Mouse (Mus musculus) forebrain, postnatal 0 days (tissue): ENCODE data around the gene Cep104. TPM values are rescaled to one million over a fixed set of nuclear protein-coding genes. Genes with fewer than 3 reads are reported as not detected.
A peak's percentile ranks its signal among the peaks of the same experiment; 100 is the strongest.

Experiments used
- ATAC-seq: fragments of 200-750 bp; cut with Nextera tagmentation; 2 replicates; pipeline ENCODE4 v1.8.0; 2017; ENCODE audit warnings: mild to moderate bottlenecking, moderate library complexity
- DNase-seq: peaks from one replicate; pipeline ENCODE4 v3.0.0-alpha.2; 2015
- H3K27ac ChIP-seq: fragments of 300-500 bp; sonication (generic); 2 replicates; pipeline ENCODE4 v1.5.1; 2014; ENCODE audit warnings: low read depth, mild to moderate bottlenecking, antibody characterized with exemption, low read length, moderate library complexity, mixed read lengths
- H3K27me3 ChIP-seq: fragments of 300-500 bp; sonication (generic); 2 replicates; pipeline ENCODE4 v1.6.1; 2014; ENCODE audit warnings: mild to moderate bottlenecking, low read length, mixed read lengths; ENCODE audit not compliant: insufficient read depth
- H3K36me3 ChIP-seq: fragments of 300-500 bp; sonication (generic); 2 replicates; pipeline ENCODE4 v1.6.1; 2014; ENCODE audit warnings: mild to moderate bottlenecking, moderate library complexity; ENCODE audit not compliant: insufficient read depth
- H3K4me1 ChIP-seq: fragments of 300-500 bp; sonication (generic); 2 replicates; pipeline ENCODE4 v1.6.1; 2014; ENCODE audit warnings: antibody characterized with exemption; ENCODE audit not compliant: insufficient read depth
- H3K4me2 ChIP-seq: fragments of 300-500 bp; sonication (generic); 2 replicates; pipeline ENCODE4 v1.6.1; 2014; ENCODE audit warnings: low read depth, mild to moderate bottlenecking, moderate library complexity
- H3K4me3 ChIP-seq: fragments of 300-500 bp; sonication (generic); 2 replicates; pipeline ENCODE4 v1.5.1; 2014; ENCODE audit warnings: low read depth, low read length, mixed read lengths
- H3K9ac ChIP-seq: fragments of 300-500 bp; sonication (generic); 2 replicates; pipeline ENCODE4 v1.6.1; 2014; ENCODE audit warnings: mild to moderate bottlenecking
- H3K9me3 ChIP-seq: fragments of 300-500 bp; sonication (generic); 2 replicates; pipeline ENCODE4 v1.6.1; 2016; ENCODE audit warnings: low read length
- CTCF ChIP-seq: sonication (generic); IDR thresholded peaks from 2 replicates; pipeline ENCODE4 v1.5.1; 2016; ENCODE audit warnings: antibody characterized with exemption, control low read depth, low read depth
- WGBS: fragments of 180-500 bp; shearing (Covaris S2); extraction: QIAGEN DNeasy Blood & Tissue Kit; methylation state at CpG from one replicate; pipeline ENCODE4 v1.1.7; 2014; 5-methylcytosine and 5-hydroxymethylcytosine counted together
- polyA plus RNA-seq: library from polyadenylated mRNA; unstranded; fragments of >200 nt; fragmentation: Nextera tagmentation; extraction: Ambion mirVana; gene quantifications from 2 replicates; pipeline ENCODE4 v1.2.1, GENCODE M21; 2015
- total RNA-seq: library from RNA; depleted of rRNA; stranded (reverse); fragments of >200 nt; gene quantifications from 2 replicates; pipeline ENCODE4 v1.2.3, GENCODE M21; 2014

The Cep104 gene
- total and polyA plus RNA-seq, 2 experiments from 2014 or later: 9.9 to 10.5 TPM

DNA sequence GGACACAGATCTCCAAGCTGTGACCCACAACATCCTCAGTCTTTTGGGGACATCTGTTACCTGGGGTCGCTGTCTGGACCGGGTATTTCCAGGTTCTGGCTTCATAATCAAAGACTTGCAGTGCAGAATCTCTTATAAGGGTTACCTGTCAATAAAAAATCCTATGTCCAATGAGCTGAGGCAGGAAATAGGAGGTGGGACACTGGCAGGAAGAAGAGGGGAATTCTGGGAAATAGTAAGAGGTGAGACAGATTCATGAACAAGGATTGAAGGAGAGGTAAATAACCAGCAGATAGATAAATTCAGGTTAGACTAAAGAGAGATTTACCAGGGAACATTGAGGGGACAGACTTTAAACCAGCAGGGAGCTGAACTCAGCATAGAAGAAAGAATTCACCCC lies 24.6 kb upstream of the Cep104 start:
- ATAC-seq (no peak), DNase-seq (no peak)
- Histone ChIP-seq H3K4me1 (no peaks in the 10 kb centered on the region), H3K9ac (no peak overlapping the region), H3K4me3 (no peak overlapping the region), H3K4me2 (no peak overlapping the region), H3K27ac (no peak overlapping the region), H3K27me3 (no peaks in the 10 kb centered on the region), H3K36me3 (no peaks in the 10 kb centered on the region), H3K9me3 (no peaks in the 10 kb centered on the region)
- WGBS: 72% methylated on average over 2 of the region's 2 CpGs
- TF ChIP-seq CTCF: no peak

DNA sequence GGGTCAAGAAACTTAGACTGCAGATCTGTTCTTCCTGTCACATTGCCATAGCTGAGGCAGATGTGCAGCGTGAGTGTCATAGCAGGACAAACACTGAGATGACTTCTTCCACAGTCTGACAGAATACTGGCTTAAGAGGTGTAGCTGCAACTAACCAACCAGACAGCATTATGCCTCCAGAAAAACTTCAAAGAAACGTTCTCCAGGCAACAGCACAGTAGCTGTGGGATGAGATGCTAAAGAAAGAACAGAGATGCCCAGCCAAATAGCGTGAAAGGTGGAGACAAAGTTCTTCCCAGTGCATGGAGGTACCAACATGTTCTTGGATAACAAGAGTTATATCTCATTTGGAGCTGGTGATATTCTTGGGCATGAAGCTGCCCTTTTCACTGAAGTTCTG lies 23.8 kb upstream of the Cep104 start:
- no peak for TF ChIP-seq CTCF
- Histone ChIP-seq H3K9me3 (no peaks in the 10 kb centered on the region), H3K9ac (no peak overlapping the region), H3K4me3 (no peak overlapping the region), H3K36me3 (no peaks in the 10 kb centered on the region), H3K27ac (no peak overlapping the region), H3K4me2 (no peak overlapping the region), H3K4me1 (no peaks in the 10 kb centered on the region), H3K27me3 (no peaks in the 10 kb centered on the region)
- ATAC-seq: no peak
- DNase-seq: no peak
- 64% methylated on average over 3 of the region's 3 CpGs for WGBS

DNA sequence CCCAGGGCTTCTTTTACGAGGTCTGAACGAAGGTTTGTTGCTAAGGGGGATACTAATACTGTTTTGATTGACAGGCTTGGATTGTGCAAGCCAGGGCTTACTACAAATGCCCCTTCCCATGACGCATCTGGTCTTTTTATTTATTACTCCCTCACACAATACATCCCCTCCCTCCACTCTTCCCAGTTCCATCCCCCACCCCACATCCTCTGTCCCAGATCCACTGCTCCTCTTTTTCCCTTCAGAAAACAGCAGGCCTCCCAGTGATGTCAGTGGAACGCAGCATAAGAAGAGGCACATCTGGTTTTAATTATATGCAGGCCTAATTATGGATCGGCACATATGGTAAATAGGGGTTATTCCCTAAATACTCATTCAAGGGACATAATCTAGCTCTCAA lies 23.3 kb upstream of the Cep104 start:
- H3K4me2 ChIP-seq: no peak overlapping the region
- no peaks in the 10 kb centered on the region for H3K9me3 ChIP-seq
- no peak for ATAC-seq
- no peak for DNase-seq
- no peaks in the 10 kb centered on the region for H3K27me3 ChIP-seq
- no peaks in the 10 kb centered on the region for H3K4me1 ChIP-seq
- H3K27ac ChIP-seq: no peak overlapping the region
- H3K36me3 ChIP-seq: no peaks in the 10 kb centered on the region
- H3K9ac ChIP-seq: no peak overlapping the region
- no peak overlapping the region for H3K4me3 ChIP-seq
- TF ChIP-seq CTCF: no peak
- WGBS: 28% methylated on average over 5 of the region's 5 CpGs

DNA sequence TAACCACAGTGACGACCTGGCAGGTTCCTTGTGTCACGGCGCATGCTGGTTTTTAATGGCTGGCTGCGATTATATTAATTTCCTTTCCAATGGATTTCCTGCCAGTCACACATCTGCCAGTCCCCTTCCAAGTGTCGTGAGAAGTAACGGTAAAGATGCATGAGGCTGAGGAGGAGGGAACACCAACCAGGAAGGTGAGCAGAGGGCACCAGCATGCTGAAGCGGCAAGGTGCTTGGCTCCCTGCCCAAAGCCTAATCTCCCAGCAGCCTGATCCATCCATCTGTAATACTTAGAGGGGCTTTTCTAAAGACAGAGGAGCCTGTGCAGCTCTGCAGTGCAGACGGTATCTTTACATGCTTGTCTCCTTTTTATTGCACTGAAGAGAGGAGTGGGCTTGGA lies 19.3 kb upstream of the Cep104 start:
- no peak overlapping the region for H3K9ac ChIP-seq

DNA sequence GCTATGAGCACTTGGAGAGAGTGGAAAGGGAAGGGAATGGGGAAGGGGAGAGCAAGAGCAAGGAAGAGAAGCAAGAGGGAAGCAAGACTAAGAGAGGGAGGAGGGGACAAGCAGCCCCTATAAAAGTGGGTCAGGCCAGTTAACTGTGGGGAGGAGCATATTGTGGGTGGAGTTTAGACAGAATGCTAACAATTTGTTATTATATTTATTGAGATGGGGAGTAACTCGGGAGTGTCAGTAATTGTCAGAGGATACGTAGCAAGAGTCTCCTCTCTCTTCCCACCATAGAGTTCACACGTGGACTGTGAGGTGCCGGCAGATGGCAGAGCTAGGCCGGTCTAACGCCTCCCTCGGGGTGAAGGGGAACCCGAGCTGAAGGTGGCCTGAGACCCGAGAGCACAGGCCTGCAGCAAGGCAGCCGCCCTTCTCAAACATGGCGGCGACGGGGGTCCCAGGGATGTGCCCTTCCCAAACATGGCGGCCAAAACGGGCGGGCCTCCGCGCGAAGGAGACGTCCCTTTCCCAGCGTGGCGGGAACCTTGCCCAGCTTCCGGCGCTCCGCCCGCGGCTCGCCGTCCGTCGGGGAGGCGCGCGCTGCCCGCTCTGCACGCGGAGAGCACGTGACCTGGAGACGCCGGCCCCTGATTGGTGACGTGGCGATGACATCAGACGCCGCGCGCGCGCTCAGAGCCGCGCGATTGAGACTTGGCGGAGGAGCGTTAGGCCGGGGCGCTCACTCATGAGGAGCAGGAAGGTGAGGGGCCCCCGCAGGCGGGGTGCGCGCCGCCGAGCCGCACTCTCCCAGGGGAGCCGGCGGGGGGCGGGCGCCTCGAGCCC lies 18.2 kb upstream of the Cep104 start, which contains the start of gene A430005L14Rik:
Gene A430005L14Rik, plus strand, starts transcription at position 669 of the 837 bp plus-strand sequence.
- Histone ChIP-seq H3K9ac (peak within 1 kb of the TSS; percentile 89), H3K4me2 (peak within 1 kb of the TSS; percentile 93), H3K27ac (peak within 1 kb of the TSS; percentile 75), H3K4me1 (0 out of 2 replicates have a peak, but pooled peaks cover 3% of the 10 kb centered on the region), H3K27me3 (no peaks in the 10 kb centered on the region), H3K9me3 (no peaks in the 10 kb centered on the region), H3K36me3 (peaks cover 23% of the 10 kb centered on the region), H3K4me3 (peak within 1 kb of the TSS; percentile 68)
- 2% methylated on average over 64 of the region's 67 CpGs for WGBS
- TF ChIP-seq CTCF: peak; percentile 23
- DNase-seq (peak; percentile 99), ATAC-seq (peak; percentile 96)

More for the DNA sequence above, 19.3 kb upstream of the Cep104 start:
- Histone ChIP-seq H3K36me3 (peaks cover 12% of the 10 kb centered on the region), H3K4me1 (0 out of 2 replicates have a peak, but pooled peaks cover 3% of the 10 kb centered on the region), H3K27me3 (no peaks in the 10 kb centered on the region), H3K9me3 (no peaks in the 10 kb centered on the region), H3K4me2 (no peak overlapping the region), H3K4me3 (no peak overlapping the region), H3K27ac (no peak overlapping the region)
- TF ChIP-seq CTCF: no peak
- ATAC-seq: no peak
- no peak for DNase-seq
- WGBS: 68% methylated on average over 8 of the region's 8 CpGs

DNA sequence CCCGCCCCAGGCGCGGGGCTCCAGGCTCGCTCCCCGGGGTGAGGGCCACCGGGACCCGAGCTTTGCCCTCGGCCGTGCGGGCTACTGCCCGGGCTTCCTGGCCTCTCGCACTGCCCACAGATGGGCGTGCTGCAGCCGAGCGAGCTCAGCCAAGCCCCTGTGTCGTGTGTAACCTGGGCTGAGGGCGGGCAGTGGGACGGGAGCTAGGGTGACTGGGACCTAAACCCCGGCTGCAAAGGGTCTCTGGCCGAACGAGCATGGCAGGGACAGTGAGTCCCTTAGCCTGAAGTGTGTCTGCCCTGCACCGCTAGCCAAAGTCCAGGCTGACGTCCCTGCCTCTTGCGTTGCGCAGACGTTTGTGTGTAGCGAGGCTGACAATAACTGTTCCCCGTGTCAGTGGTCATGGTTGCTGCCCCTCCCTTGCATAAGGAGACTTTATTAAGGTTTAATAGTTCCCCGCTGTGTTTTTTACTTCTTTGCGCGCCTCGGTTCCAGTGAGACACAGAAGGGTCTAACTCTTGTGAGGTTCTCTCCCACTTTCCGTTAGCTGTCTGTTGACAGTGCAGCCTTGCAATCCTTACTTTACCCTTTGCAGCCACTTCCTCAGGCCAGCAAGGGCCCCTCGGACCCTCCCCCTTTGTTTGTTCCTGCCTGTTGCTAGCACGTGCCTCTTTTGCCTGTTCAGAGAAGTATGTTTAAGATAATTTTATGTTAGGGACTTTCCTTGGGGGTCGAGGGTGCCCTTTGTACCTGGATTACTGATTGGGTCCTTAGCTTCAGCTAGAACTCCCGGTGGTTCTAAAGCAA lies 17.3 kb upstream of the Cep104 start:
- DNase-seq: no peak
- under 1% methylated on average over 34 of the region's 37 CpGs for WGBS
- ATAC-seq: no peak

More for the DNA sequence above, 17.3 kb upstream of the Cep104 start:
- H3K4me1 ChIP-seq: 0 out of 2 replicates have a peak, but pooled peaks cover 3% of the 10 kb centered on the region
- no peak for TF ChIP-seq CTCF
- peak overlapping the region; percentile 68 for H3K4me3 ChIP-seq
- no peaks in the 10 kb centered on the region for H3K27me3 ChIP-seq
- peak overlapping the region; percentile 75 for H3K27ac ChIP-seq
- H3K4me2 ChIP-seq: peak overlapping the region; percentile 93
- H3K36me3 ChIP-seq: peaks cover 32% of the 10 kb centered on the region
- no peaks in the 10 kb centered on the region for H3K9me3 ChIP-seq
- H3K9ac ChIP-seq: peak overlapping the region; percentile 89
